Mouse (Mus musculus): ENCODE results near the gene Zfp146. TPM values are rescaled to one million over a fixed set of nuclear protein-coding genes. Genes with fewer than 3 reads are reported as not detected.
"Not testable (repeated sequence)": the region's sequence is repeated elsewhere in the genome, so short reads cannot be mapped to it uniquely, and the experiment has no call there.

The Zfp146 gene
- 10.5 TPM in 2 replicates for polyA plus RNA-seq (2016; fragmentation: Nextera tagmentation; extraction: Ambion mirVana)

GRCm38 (mm10) chr7:30169583-30170282, at the start of gene Zfp146:
Zfp146 (minus strand) TSS chr7:30169750.
- Histone ChIP-seq H3K27me3 (replicated peaks) (no peaks in the 10 kb centered on the region), H3K9ac (peak within 1 kb of the TSS; percentile 94), H3K36me3 (peaks cover 34% of the 10 kb centered on the region), H3K9me3 (replicated peaks) (peaks cover 7% of the 10 kb centered on the region), H3K4me3 (peak within 1 kb of the TSS; percentile 87), H3K4me2 (peak within 1 kb of the TSS; percentile 69), H3K4me1 (replicated peaks) (peaks cover 22% of the 10 kb centered on the region), H3K27ac (ENCODE audit: poor library complexity, severe bottlenecking) (peak within 1 kb of the TSS; percentile 94)
- WGBS = under 1% methylated on average over 36 of the region's 36 CpGs
- peak; percentile 98 for ATAC-seq (ENCODE audit: insufficient number of reproducible peaks, low FRiP score)

GRCm38 (mm10) chr7:30217277-30217676, 47.7 kb upstream of the Zfp146 start:
- no peaks in the 10 kb centered on the region for H3K9me3 ChIP-seq (replicated peaks)
- no peak overlapping the region for H3K9ac ChIP-seq
- ATAC-seq (ENCODE audit: insufficient number of reproducible peaks, low FRiP score) = no peak
- no peak overlapping the region for H3K4me3 ChIP-seq
- H3K27ac ChIP-seq (ENCODE audit: poor library complexity, severe bottlenecking) = no peak overlapping the region
- H3K36me3 ChIP-seq = 0 out of 2 replicates have a peak, but pooled peaks cover 2% of the 10 kb centered on the region
- 73% methylated on average over 2 of the region's 2 CpGs for WGBS
- H3K4me2 ChIP-seq = no peak overlapping the region
- H3K4me1 ChIP-seq (replicated peaks) = peaks cover 9% of the 10 kb centered on the region
- H3K27me3 ChIP-seq (replicated peaks) = no peaks in the 10 kb centered on the region

GRCm38 (mm10) chr7:30216723-30217151, 47.2 kb upstream of the Zfp146 start:
- WGBS = under 1% methylated on average over 16 of the region's 16 CpGs

GRCm38 (mm10) chr7:30215875-30216274, 46.3 kb upstream of the Zfp146 start:
- 84% methylated on average over 3 of the region's 3 CpGs for WGBS
- Histone ChIP-seq H3K4me1 (replicated peaks) (peaks cover 9% of the 10 kb centered on the region), H3K4me3 (no peak overlapping the region), H3K9me3 (replicated peaks) (no peaks in the 10 kb centered on the region), H3K9ac (no peak overlapping the region), H3K27me3 (replicated peaks) (no peaks in the 10 kb centered on the region), H3K36me3 (no peaks in the 10 kb centered on the region), H3K27ac (ENCODE audit: poor library complexity, severe bottlenecking) (no peak overlapping the region), H3K4me2 (no peak overlapping the region)
- no peak for ATAC-seq (ENCODE audit: insufficient number of reproducible peaks, low FRiP score)

More at GRCm38 (mm10) chr7:30216723-30217151, 47.2 kb upstream of the Zfp146 start:
- Histone ChIP-seq H3K4me1 (replicated peaks) (peaks cover 9% of the 10 kb centered on the region), H3K4me3 (no peak overlapping the region), H3K9ac (no peak overlapping the region), H3K27me3 (replicated peaks) (no peaks in the 10 kb centered on the region), H3K36me3 (0 out of 2 replicates have a peak, but pooled peaks cover 2% of the 10 kb centered on the region), H3K4me2 (peak overlapping the region; percentile 55), H3K27ac (ENCODE audit: poor library complexity, severe bottlenecking) (no peak overlapping the region), H3K9me3 (replicated peaks) (no peaks in the 10 kb centered on the region)
- peak; percentile 79 for ATAC-seq (ENCODE audit: insufficient number of reproducible peaks, low FRiP score)

GRCm38 (mm10) chr7:30213881-30214280, 44.3 kb upstream of the Zfp146 start:
- 0 out of 2 replicates have a peak, but pooled peaks cover under 1% of the 10 kb centered on the region for H3K4me1 ChIP-seq (replicated peaks)
- H3K4me3 ChIP-seq = no peak overlapping the region
- no peaks in the 10 kb centered on the region for H3K27me3 ChIP-seq (replicated peaks)
- H3K27ac ChIP-seq (ENCODE audit: poor library complexity, severe bottlenecking) = no peak overlapping the region
- 74% methylated on average over 3 of the region's 3 CpGs for WGBS
- no peak overlapping the region for H3K4me2 ChIP-seq
- no peaks in the 10 kb centered on the region for H3K9me3 ChIP-seq (replicated peaks)
- H3K36me3 ChIP-seq = no peaks in the 10 kb centered on the region
- ATAC-seq (ENCODE audit: insufficient number of reproducible peaks, low FRiP score) = no peak
- no peak overlapping the region for H3K9ac ChIP-seq

- no peak overlapping the region for H3K4me2 ChIP-seq
- WGBS = 35% methylated on average over 4 of the region's 4 CpGs
- no peak for ATAC-seq (ENCODE audit: insufficient number of reproducible peaks, low FRiP score)
- no peak overlapping the region for H3K4me3 ChIP-seq
- no peaks in the 10 kb centered on the region for H3K4me1 ChIP-seq (replicated peaks)
- no peak overlapping the region for H3K27ac ChIP-seq (ENCODE audit: poor library complexity, severe bottlenecking)
- H3K9me3 ChIP-seq (replicated peaks) = no peaks in the 10 kb centered on the region
- no peaks in the 10 kb centered on the region for H3K36me3 ChIP-seq
- no peaks in the 10 kb centered on the region for H3K27me3 ChIP-seq (replicated peaks)
- H3K9ac ChIP-seq = no peak overlapping the region
These were observed 41.5 kb upstream of the Zfp146 start for GRCm38 (mm10) chr7:30211025-30211424.

- not testable (repeated sequence) for H3K4me2 ChIP-seq; H3K27ac ChIP-seq (ENCODE audit: poor library complexity, severe bottlenecking); H3K9ac ChIP-seq; H3K4me3 ChIP-seq; H3K27me3 ChIP-seq (replicated peaks); H3K9me3 ChIP-seq (replicated peaks); ATAC-seq (ENCODE audit: insufficient number of reproducible peaks, low FRiP score); H3K36me3 ChIP-seq
- peaks cover 11% of the 10 kb centered on the region for H3K4me1 ChIP-seq (replicated peaks)
- 47% methylated on average over 5 of the region's 5 CpGs for WGBS
These were observed 36.8 kb upstream of the Zfp146 start for GRCm38 (mm10) chr7:30206364-30206763.

- no peak overlapping the region for H3K27ac ChIP-seq (ENCODE audit: poor library complexity, severe bottlenecking)
- no peaks in the 10 kb centered on the region for H3K27me3 ChIP-seq (replicated peaks)
- H3K36me3 ChIP-seq = no peaks in the 10 kb centered on the region
- H3K9me3 ChIP-seq (replicated peaks) = no peaks in the 10 kb centered on the region
- 6% methylated on average over 2 of the region's 2 CpGs for WGBS
- H3K4me3 ChIP-seq = no peak overlapping the region
- H3K9ac ChIP-seq = no peak overlapping the region
- ATAC-seq (ENCODE audit: insufficient number of reproducible peaks, low FRiP score) = no peak
- H3K4me2 ChIP-seq = no peak overlapping the region
- H3K4me1 ChIP-seq (replicated peaks) = peaks cover 11% of the 10 kb centered on the region
These were observed 35.8 kb upstream of the Zfp146 start for GRCm38 (mm10) chr7:30205383-30205782.

GRCm38 (mm10) chr7:30204380-30204779, 34.8 kb upstream of the Zfp146 start:
- H3K27ac ChIP-seq (ENCODE audit: poor library complexity, severe bottlenecking) = no peak overlapping the region
- H3K9me3 ChIP-seq (replicated peaks) = no peaks in the 10 kb centered on the region
- peaks cover 11% of the 10 kb centered on the region for H3K4me1 ChIP-seq (replicated peaks)
- H3K36me3 ChIP-seq = no peaks in the 10 kb centered on the region
- no peak for ATAC-seq (ENCODE audit: insufficient number of reproducible peaks, low FRiP score)
- no peaks in the 10 kb centered on the region for H3K27me3 ChIP-seq (replicated peaks)
- WGBS = 13% methylated on average over 8 of the region's 8 CpGs
- H3K4me3 ChIP-seq = no peak overlapping the region
- peak overlapping the region; percentile 31; the same call in 1 of the 2 replicates for H3K9ac ChIP-seq
- H3K4me2 ChIP-seq = peak overlapping the region; percentile 27

GRCm38 (mm10) chr7:30202895-30203690, 33.5 kb upstream of the Zfp146 start:
- ATAC-seq (ENCODE audit: insufficient number of reproducible peaks, low FRiP score) = no peak
- Histone ChIP-seq H3K27ac (ENCODE audit: poor library complexity, severe bottlenecking) (0 out of 2 replicates have a peak overlapping the region, but pooled peaks have one; percentile 38), H3K27me3 (replicated peaks) (no peaks in the 10 kb centered on the region), H3K9ac (no peak overlapping the region), H3K36me3 (no peaks in the 10 kb centered on the region), H3K4me1 (replicated peaks) (peaks cover 11% of the 10 kb centered on the region), H3K4me2 (no peak overlapping the region), H3K4me3 (no peak overlapping the region), H3K9me3 (replicated peaks) (no peaks in the 10 kb centered on the region)
- WGBS = 75% methylated on average over 11 of the region's 11 CpGs

- H3K4me3 ChIP-seq; H3K36me3 ChIP-seq; H3K27ac ChIP-seq (ENCODE audit: poor library complexity, severe bottlenecking); H3K27me3 ChIP-seq (replicated peaks); ATAC-seq (ENCODE audit: insufficient number of reproducible peaks, low FRiP score); H3K4me2 ChIP-seq; H3K9me3 ChIP-seq (replicated peaks); H3K9ac ChIP-seq: not testable (repeated sequence)
- peaks cover 11% of the 10 kb centered on the region for H3K4me1 ChIP-seq (replicated peaks)
- 79% methylated on average over 5 of the region's 5 CpGs for WGBS
These were observed 31.1 kb upstream of the Zfp146 start for GRCm38 (mm10) chr7:30200661-30201060.
